Mouse (Mus musculus): Measurements from ENCODE around the gene Olfr547. TPM values are rescaled to one million over a fixed set of nuclear protein-coding genes. Genes with fewer than 3 reads are reported as not detected.

Gene Olfr547
- polyA plus RNA-seq, 1 experiment from 2014 or later = not detected

DNA sequence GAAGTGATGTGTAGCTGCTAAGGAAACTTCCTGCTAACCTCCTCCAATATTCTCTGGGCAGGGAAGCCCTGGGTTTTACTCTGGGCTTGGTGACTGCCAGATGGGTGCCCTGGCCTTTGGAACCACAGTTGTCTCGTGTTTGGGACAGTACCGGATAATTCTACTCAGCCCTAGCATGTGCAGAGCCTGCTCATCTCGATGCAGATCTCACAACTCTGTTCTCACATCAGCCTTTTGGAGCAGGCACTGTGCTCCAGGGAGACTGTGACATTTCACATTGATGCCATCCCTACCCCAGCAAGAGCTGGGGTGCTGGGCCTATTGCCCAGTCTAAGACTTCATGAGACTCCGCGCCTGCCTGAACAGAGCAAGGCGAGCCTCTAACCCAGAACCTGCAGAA is 25.9 kb upstream of the Olfr547 start:
- no peaks in the 10 kb centered on the region for H3K4me1 ChIP-seq (ENCODE audit: control insufficient read depth, insufficient read depth, low read length)
- no peak overlapping the region for H3K4me2 ChIP-seq (ENCODE audit: low read depth, low read length)
- no peak overlapping the region for H3K4me3 ChIP-seq (ENCODE audit: low read depth, low read length)
- H3K27ac ChIP-seq (ENCODE audit: low read depth, low read length) = no peak overlapping the region
- H3K27me3 ChIP-seq (ENCODE audit: control insufficient read depth, insufficient read depth, low read length) = no peaks in the 10 kb centered on the region; the same call in 1 of the 2 replicates
- H3K9me3 ChIP-seq (ENCODE audit: control insufficient read depth, low read length) = no peaks in the 10 kb centered on the region
- no peaks in the 10 kb centered on the region for H3K36me3 ChIP-seq (ENCODE audit: control insufficient read depth, insufficient read depth, low read length)
- 91% methylated on average over 6 of the region's 6 CpGs for WGBS
- no peak overlapping the region for H3K9ac ChIP-seq (replicated peaks; ENCODE audit: low read depth, low read length)
- no peak for ATAC-seq (ENCODE audit: low read depth)

DNA sequence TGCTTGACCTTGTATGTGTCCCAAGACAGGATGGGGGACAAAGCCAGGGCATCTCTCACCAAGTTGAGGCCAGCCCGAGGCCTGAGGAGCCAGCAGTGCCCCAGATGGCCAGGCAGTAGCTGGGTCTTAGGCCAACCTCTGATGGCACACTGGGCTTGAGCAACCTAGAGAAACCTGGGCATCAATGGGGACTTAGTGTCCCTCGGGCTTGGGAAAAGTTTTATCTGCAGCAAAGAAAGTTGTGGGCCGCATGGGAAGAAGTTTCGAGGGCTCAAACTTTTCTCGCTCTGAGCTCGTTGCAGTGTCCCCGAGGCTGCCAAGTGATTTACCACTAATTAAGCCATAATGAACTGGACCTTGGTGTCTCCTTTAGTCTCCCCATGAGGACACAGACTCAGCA is 24.8 kb upstream of the Olfr547 start:
- Histone ChIP-seq H3K4me1 (ENCODE audit: control insufficient read depth, insufficient read depth, low read length) (no peaks in the 10 kb centered on the region), H3K36me3 (ENCODE audit: control insufficient read depth, insufficient read depth, low read length) (no peaks in the 10 kb centered on the region), H3K4me2 (ENCODE audit: low read depth, low read length) (no peak overlapping the region), H3K27ac (ENCODE audit: low read depth, low read length) (no peak overlapping the region), H3K9ac (replicated peaks; ENCODE audit: low read depth, low read length) (no peak overlapping the region), H3K4me3 (ENCODE audit: low read depth, low read length) (no peak overlapping the region), H3K27me3 (ENCODE audit: control insufficient read depth, insufficient read depth, low read length) (no peaks in the 10 kb centered on the region; the same call in 1 of the 2 replicates), H3K9me3 (ENCODE audit: control insufficient read depth, low read length) (no peaks in the 10 kb centered on the region)
- 67% methylated on average over 7 of the region's 7 CpGs for WGBS
- no peak for ATAC-seq (ENCODE audit: low read depth)

DNA sequence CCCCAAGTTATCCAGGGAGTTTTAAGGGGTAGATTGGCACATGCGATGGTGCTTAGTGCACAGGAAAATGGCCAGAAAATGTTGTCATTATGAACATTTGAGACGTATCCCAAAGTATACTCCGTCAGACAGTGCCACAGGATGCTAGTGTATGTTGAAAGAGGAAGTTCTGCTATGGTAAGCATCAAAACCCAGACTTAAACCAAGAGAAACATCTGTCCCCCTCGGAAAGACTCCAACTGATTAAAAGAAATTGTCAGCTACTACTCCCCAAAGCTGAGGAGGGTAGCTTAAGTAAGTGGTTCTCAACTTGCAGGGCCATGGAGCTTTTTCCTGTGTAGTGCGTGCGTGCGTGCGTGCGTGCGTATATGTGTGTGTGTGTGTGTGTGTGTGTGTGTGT is 22.6 kb upstream of the Olfr547 start:
- no peaks in the 10 kb centered on the region; the same call in 1 of the 2 replicates for H3K27me3 ChIP-seq (ENCODE audit: control insufficient read depth, insufficient read depth, low read length)
- H3K36me3 ChIP-seq (ENCODE audit: control insufficient read depth, insufficient read depth, low read length) = no peaks in the 10 kb centered on the region
- H3K4me1 ChIP-seq (ENCODE audit: control insufficient read depth, insufficient read depth, low read length) = no peaks in the 10 kb centered on the region
- no peaks in the 10 kb centered on the region for H3K9me3 ChIP-seq (ENCODE audit: control insufficient read depth, low read length)
- H3K4me2 ChIP-seq (ENCODE audit: low read depth, low read length) = no peak overlapping the region
- ATAC-seq (ENCODE audit: low read depth) = no peak
- H3K4me3 ChIP-seq (ENCODE audit: low read depth, low read length) = no peak overlapping the region
- H3K9ac ChIP-seq (replicated peaks; ENCODE audit: low read depth, low read length) = no peak overlapping the region
- 94% methylated on average over 10 of the region's 10 CpGs for WGBS
- no peak overlapping the region for H3K27ac ChIP-seq (ENCODE audit: low read depth, low read length)

DNA sequence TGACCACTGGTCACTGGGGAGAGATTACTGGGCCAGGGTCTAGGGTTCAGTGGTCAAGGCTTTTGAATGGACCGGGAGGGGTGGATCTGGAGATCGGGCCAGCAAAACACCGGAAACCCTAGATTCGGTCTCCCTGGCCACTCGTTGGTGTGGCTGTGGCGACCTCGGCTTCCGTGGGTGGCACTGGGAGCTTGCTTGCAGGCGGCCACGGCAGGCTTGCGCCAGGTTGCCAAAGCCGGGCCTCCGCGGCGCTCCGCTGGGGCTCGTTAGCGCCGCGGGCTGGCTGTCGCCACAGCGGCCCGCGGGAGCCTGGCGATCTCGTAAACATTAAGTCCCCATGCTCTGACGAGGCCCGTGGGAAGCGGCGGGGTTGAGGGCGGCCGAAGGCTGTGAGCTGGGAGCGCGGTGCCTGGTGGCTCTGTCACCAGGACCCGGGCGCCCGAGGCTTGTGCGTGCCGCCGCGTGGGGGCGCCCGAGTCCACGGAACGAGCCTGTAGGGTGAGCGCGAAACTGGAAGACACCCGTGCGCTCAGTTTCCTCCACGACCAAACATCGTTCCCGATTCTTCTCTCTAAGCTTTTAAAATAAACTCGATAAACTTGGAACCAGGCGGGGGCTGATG is 21.6 kb upstream of the Olfr547 start:
- ATAC-seq (ENCODE audit: low read depth) = peak; percentile 98
- Histone ChIP-seq H3K27ac (ENCODE audit: low read depth, low read length) (no peak overlapping the region), H3K4me2 (ENCODE audit: low read depth, low read length) (peak overlapping the region; percentile 79)

DNA sequence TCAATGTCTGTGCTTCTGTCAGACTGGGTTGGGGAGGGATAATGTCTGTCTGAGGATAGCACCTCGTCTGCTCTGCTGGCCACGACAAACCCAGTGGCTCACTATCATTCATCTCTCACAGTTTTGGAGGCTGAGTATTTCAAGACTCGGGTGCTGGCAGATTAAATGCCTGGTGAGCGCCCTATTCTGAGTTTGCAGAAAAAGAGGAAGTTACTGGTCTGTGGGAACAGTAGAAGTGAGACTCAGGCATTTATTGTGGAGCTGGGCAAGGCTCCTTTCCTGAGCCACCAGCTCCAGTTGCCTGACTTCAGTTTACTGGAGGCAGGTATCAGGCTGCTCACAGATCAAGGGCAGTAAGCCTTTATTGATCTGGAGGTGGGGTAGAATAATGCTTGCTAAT is 20.4 kb upstream of the Olfr547 start:
- Histone ChIP-seq H3K9ac (replicated peaks; ENCODE audit: low read depth, low read length) (no peak overlapping the region), H3K4me3 (ENCODE audit: low read depth, low read length) (no peak overlapping the region), H3K4me2 (ENCODE audit: low read depth, low read length) (no peak overlapping the region), H3K36me3 (ENCODE audit: control insufficient read depth, insufficient read depth, low read length) (no peaks in the 10 kb centered on the region), H3K4me1 (ENCODE audit: control insufficient read depth, insufficient read depth, low read length) (no peaks in the 10 kb centered on the region), H3K27me3 (ENCODE audit: control insufficient read depth, insufficient read depth, low read length) (no peaks in the 10 kb centered on the region; the same call in 1 of the 2 replicates), H3K9me3 (ENCODE audit: control insufficient read depth, low read length) (no peaks in the 10 kb centered on the region), H3K27ac (ENCODE audit: low read depth, low read length) (no peak overlapping the region)
- ATAC-seq (ENCODE audit: low read depth) = no peak
- 87% methylated on average over 4 of the region's 4 CpGs for WGBS

More for the DNA sequence above, 21.6 kb upstream of the Olfr547 start:
- Histone ChIP-seq H3K4me1 (ENCODE audit: control insufficient read depth, insufficient read depth, low read length) (no peaks in the 10 kb centered on the region), H3K9ac (replicated peaks; ENCODE audit: low read depth, low read length) (peak overlapping the region; percentile 77), H3K27me3 (ENCODE audit: control insufficient read depth, insufficient read depth, low read length) (no peaks in the 10 kb centered on the region; the same call in 1 of the 2 replicates), H3K36me3 (ENCODE audit: control insufficient read depth, insufficient read depth, low read length) (no peaks in the 10 kb centered on the region), H3K4me3 (ENCODE audit: low read depth, low read length) (peak overlapping the region; percentile 47), H3K9me3 (ENCODE audit: control insufficient read depth, low read length) (no peaks in the 10 kb centered on the region)
- WGBS = under 1% methylated on average over 54 of the region's 54 CpGs

DNA sequence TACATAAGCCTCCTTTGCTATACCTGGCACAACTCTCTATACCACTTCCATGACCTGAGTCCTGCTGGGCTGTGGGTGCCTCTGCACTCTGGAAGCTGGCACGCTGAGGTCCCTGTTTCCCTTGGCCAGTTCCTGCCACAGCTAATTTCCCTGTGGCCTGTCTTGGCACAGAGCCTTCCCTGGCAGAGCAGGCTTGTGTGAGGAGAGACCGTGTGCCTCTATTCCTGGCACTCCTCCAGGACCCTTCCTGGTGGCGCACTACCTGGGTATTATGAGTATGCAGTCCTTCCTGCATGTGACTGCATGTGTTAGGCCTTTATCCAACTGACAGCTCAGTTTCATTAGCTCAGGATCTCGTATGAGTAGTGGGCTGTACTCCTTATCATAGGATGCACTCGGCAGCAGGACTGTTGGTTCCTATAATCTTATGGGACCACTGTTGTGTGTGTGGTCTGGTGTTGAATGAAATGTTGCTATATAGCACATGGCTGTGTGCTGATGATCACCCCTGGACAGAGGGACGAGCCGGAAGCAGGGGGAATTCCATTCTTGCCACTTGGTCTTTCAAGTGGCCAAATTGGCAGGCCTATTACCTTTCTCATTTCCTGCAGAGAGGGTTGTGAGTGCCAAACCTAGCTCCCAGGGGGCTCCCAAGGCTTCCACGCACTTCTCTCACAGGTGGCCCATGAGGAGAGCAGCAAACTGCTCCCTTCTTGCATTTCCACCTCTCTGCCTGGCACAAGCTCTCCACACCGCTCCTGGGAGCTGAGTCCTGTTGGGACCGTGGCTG is 18.1 kb upstream of the Olfr547 start:
- Histone ChIP-seq H3K27ac (ENCODE audit: low read depth, low read length) (no peak overlapping the region), H3K4me3 (ENCODE audit: low read depth, low read length) (no peak overlapping the region), H3K27me3 (ENCODE audit: control insufficient read depth, insufficient read depth, low read length) (no peaks in the 10 kb centered on the region; the same call in 1 of the 2 replicates), H3K9me3 (ENCODE audit: control insufficient read depth, low read length) (no peaks in the 10 kb centered on the region), H3K4me2 (ENCODE audit: low read depth, low read length) (no peak overlapping the region), H3K36me3 (ENCODE audit: control insufficient read depth, insufficient read depth, low read length) (no peaks in the 10 kb centered on the region), H3K4me1 (ENCODE audit: control insufficient read depth, insufficient read depth, low read length) (no peaks in the 10 kb centered on the region), H3K9ac (replicated peaks; ENCODE audit: low read depth, low read length) (no peak overlapping the region)
- ATAC-seq (ENCODE audit: low read depth) = no peak
- 64% methylated on average over 10 of the region's 10 CpGs for WGBS

DNA sequence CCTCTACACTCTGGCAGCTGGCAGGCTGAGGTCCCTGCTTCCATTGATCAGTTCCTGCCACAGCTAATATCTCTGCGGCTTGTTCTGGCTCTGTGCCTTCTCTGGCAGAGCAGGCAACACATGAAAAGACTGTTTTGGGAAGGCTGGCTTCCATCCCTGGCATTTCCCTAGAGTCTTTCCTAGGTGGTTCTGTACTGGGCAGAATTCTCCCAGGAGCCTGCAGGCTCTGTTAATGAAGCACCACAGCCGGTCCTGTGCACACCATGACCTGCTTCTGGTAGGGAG is 17.6 kb upstream of the Olfr547 start:
- Histone ChIP-seq H3K9me3 (ENCODE audit: control insufficient read depth, low read length) (no peaks in the 10 kb centered on the region), H3K36me3 (ENCODE audit: control insufficient read depth, insufficient read depth, low read length) (no peaks in the 10 kb centered on the region), H3K27ac (ENCODE audit: low read depth, low read length) (no peak overlapping the region), H3K9ac (replicated peaks; ENCODE audit: low read depth, low read length) (no peak overlapping the region), H3K4me1 (ENCODE audit: control insufficient read depth, insufficient read depth, low read length) (no peaks in the 10 kb centered on the region), H3K27me3 (ENCODE audit: control insufficient read depth, insufficient read depth, low read length) (no peaks in the 10 kb centered on the region; the same call in 1 of the 2 replicates), H3K4me3 (ENCODE audit: low read depth, low read length) (no peak overlapping the region), H3K4me2 (ENCODE audit: low read depth, low read length) (no peak overlapping the region)
- no peak for ATAC-seq (ENCODE audit: low read depth)
- WGBS = 71% methylated on average over 2 of the region's 2 CpGs

DNA sequence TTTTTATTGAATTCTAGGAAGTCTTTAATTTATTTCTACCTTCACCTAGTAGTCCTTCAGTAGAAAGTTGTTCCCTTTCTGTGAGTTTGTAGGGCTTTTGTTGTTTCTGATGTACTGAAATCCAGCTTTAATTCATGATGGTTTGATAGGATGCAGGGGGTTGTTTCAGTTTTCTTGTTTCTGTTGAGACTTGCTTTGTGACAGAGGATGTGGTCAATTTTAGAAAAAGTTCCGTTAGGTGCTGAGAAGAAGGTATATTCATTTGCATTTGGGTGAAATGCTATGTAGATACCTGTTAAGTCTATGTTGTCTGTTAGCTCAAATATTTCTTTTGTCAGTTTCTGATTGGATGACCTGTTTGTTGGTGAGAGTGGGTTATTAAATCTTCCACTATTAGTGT is 5.5 kb upstream of the Olfr547 start:
- Histone ChIP-seq H3K9ac (replicated peaks; ENCODE audit: low read depth, low read length) (no peak overlapping the region), H3K27me3 (ENCODE audit: control insufficient read depth, insufficient read depth, low read length) (no peaks in the 10 kb centered on the region), H3K27ac (ENCODE audit: low read depth, low read length) (no peak overlapping the region), H3K4me1 (ENCODE audit: control insufficient read depth, insufficient read depth, low read length) (no peaks in the 10 kb centered on the region), H3K4me2 (ENCODE audit: low read depth, low read length) (no peak overlapping the region), H3K36me3 (ENCODE audit: control insufficient read depth, insufficient read depth, low read length) (no peaks in the 10 kb centered on the region), H3K9me3 (ENCODE audit: control insufficient read depth, low read length) (no peaks in the 10 kb centered on the region), H3K4me3 (ENCODE audit: low read depth, low read length) (no peak overlapping the region)
- no peak for ATAC-seq (ENCODE audit: low read depth)
- WGBS = 91% methylated on average over 1 of the region's 1 CpGs

DNA sequence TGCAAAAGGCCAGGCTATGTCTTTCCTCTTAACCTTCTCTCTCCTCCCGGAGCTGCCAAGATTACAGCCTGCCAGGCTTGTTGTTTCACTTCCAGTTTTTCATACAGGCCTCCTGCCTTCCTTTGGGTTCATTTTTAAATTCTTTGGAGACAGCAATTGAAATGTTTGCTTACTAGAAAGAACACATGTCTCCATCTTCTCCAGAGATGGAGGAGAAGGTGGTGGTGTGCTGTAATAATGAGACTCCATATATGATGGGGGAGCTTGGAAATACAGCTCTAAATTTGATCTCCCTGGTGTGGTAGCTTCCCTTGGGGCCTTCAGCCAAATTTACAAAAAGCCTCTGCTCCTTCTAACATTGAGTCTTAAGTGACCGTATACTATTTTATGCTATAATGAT is 6.0 kb downstream of the Olfr547 start, which contains the start of gene Olfr548-ps1:
Gene Olfr548-ps1, plus strand, starts transcription at position 301 of the 400 bp plus-strand sequence.
- Histone ChIP-seq H3K9me3 (ENCODE audit: control insufficient read depth, low read length) (no peaks in the 10 kb centered on the region), H3K4me1 (ENCODE audit: control insufficient read depth, insufficient read depth, low read length) (no peaks in the 10 kb centered on the region), H3K27ac (ENCODE audit: low read depth, low read length) (no peak within 1 kb of the TSS), H3K9ac (replicated peaks; ENCODE audit: low read depth, low read length) (no peak within 1 kb of the TSS), H3K4me2 (ENCODE audit: low read depth, low read length) (no peak within 1 kb of the TSS), H3K27me3 (ENCODE audit: control insufficient read depth, insufficient read depth, low read length) (no peaks in the 10 kb centered on the region), H3K4me3 (ENCODE audit: low read depth, low read length) (no peak within 1 kb of the TSS), H3K36me3 (ENCODE audit: control insufficient read depth, insufficient read depth, low read length) (no peaks in the 10 kb centered on the region)
- WGBS = 93% methylated on average over 2 of the region's 2 CpGs
- no peak for ATAC-seq (ENCODE audit: low read depth)
